Mouse (Mus musculus) erythroblast, embryonic 14.5 days (primary cell): ENCODE measurements around the gene Zbtb25. TPM values are rescaled to one million over a fixed set of nuclear protein-coding genes. Genes with fewer than 3 reads are reported as not detected.

ENCODE experiments used
- H3K27me3 ChIP-seq: 2 replicates; pipeline ENCODE4 v1.6.1; 2012; ENCODE audit warnings: inconsistent platforms; ENCODE audit not compliant: control insufficient read depth
- H3K36me3 ChIP-seq: 2 replicates; pipeline ENCODE4 v1.6.1; 2012; ENCODE audit warnings: mild to moderate bottlenecking, inconsistent platforms; ENCODE audit not compliant: control insufficient read depth
- H3K4me1 ChIP-seq: 2 replicates; pipeline ENCODE4 v1.6.1; 2012; ENCODE audit warnings: inconsistent platforms; ENCODE audit not compliant: control insufficient read depth
- H3K4me3 ChIP-seq: replicated peaks from 2 replicates; pipeline ENCODE3; 2012; ENCODE audit warnings: moderate library complexity, mild to moderate bottlenecking, inconsistent platforms
- H3K9me3 ChIP-seq: 2 replicates; pipeline ENCODE4 v1.6.1; 2012; ENCODE audit warnings: low read length, inconsistent platforms, mixed read lengths; ENCODE audit not compliant: control insufficient read depth
- GATA1 ChIP-seq: IDR thresholded peaks from 2 replicates; pipeline ENCODE4 v1.6.1; 2012; ENCODE audit warnings: low read length, inconsistent platforms, mixed read lengths
- TAL1 ChIP-seq: IDR thresholded peaks from 3 replicates; pipeline ENCODE4 v1.6.1; 2012; ENCODE audit warnings: low read length, inconsistent platforms, mixed read lengths
- polyA plus RNA-seq: library from polyadenylated mRNA; stranded (reverse); fragments of >175 nt; gene quantifications from 2 replicates; pipeline ENCODE4 v1.2.3, GENCODE M21; 2012

Gene Zbtb25
- polyA plus RNA-seq, 1 experiment, result 0.59 TPM

DNA sequence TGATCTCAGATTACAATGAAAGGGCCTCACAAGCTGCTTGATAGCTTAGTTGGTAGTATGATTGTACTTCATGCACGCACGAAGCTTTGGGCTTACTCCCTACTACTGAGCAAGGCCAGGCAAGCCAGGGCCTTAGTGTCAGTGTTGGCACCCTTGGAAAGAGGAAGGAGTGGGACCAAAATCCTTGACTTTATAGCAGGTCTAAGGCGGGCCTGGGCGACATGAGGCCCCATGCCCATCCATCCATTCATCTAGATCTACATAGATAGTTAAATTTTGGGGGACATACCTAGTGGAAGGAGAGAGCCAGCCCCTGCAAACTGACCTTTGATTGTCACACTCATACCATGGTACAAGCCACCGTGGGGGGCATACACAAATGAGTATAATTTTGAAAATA, 61.0 kb downstream of the Zbtb25 start:
- no peaks in the 10 kb centered on the region for H3K4me1 ChIP-seq
- H3K9me3 ChIP-seq, result no peaks in the 10 kb centered on the region
- no peak overlapping the region for H3K4me3 ChIP-seq
- TF ChIP-seq TAL1 (no peak), GATA1 (no peak)
- H3K27me3 ChIP-seq, result no peaks in the 10 kb centered on the region
- H3K36me3 ChIP-seq, result peaks cover 89% of the 10 kb centered on the region

DNA sequence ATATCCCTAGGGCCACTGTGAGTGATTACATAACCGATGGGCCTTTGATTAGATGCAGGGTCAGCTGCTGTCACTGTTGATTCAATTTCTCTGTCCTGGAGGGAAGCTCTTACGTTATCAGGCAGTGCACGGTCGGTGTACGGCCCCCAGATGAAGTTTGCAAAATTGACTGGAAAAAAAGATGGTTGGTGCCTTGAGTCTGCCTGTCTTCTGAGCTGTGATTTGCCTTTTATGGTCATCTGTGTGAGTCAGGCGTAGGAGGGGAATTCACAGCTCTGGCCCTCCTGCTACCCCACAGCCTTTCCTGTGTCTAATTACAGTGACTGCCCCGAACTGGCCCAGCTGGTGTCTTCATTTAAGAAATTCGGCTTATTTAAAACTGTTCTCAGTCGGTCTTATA, 61.4 kb downstream of the Zbtb25 start:
- Histone ChIP-seq H3K4me1 (no peaks in the 10 kb centered on the region), H3K9me3 (no peaks in the 10 kb centered on the region), H3K4me3 (no peak overlapping the region), H3K27me3 (no peaks in the 10 kb centered on the region), H3K36me3 (peaks cover 89% of the 10 kb centered on the region)
- TF ChIP-seq TAL1, result no peak
- no peak for TF ChIP-seq GATA1

DNA sequence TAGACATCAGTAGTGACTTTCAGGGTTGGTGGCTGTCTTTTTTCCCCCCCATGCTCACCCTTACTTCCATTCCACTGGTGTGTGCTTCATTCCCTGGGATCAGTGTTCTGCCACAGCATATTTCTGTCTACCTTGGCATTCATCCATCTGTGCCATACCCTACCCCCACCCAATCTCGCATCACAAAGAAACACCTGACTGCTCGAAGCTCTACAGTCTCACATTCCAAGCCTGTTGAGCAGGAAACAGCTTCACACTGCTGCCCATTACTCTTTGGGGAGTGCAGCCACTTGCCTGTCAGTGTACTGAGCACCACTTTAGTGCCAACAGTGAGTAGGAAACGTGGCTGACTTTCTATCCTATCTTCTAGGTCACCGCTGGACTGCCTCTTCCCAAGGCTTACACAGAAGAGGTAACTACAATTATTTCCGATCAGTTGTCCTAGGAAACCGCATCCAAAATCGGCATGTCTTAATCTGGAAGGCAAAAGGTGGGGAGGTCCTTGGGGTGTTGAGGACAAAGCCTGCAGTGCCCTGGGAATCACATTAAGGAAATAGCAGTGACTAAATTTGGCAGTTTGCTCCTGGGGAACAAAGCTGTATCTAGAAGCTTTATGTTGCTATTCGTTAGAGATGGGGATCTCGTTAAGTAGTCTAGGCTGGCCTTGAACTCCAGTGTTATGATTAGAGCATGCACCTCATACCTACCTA, 62.4 kb downstream of the Zbtb25 start:
- no peaks in the 10 kb centered on the region for H3K4me1 ChIP-seq
- no peak overlapping the region for H3K4me3 ChIP-seq
- H3K9me3 ChIP-seq, result no peaks in the 10 kb centered on the region
- H3K27me3 ChIP-seq, result no peaks in the 10 kb centered on the region
- TF ChIP-seq TAL1, result no peak
- peaks cover 90% of the 10 kb centered on the region for H3K36me3 ChIP-seq

DNA sequence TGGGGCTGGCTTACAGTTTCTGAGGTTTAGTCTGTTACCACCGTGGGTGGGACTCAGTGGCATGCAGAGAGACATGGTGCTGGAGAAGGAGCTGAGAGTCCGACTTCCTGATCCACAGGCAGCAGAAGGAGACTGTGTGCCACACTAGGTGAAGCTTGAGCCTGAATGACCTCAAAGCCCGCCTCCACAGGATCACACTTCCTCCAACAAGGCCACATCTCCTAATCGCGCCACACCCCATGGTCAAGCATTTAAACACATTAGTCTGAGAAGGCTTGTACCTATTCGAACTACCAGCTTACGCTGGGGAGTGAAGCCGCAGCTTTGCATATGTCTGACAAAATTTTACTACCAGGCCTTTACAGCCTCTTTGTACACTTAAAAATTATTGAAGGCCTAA, 64.3 kb downstream of the Zbtb25 start:
- Histone ChIP-seq H3K4me1 (no peaks in the 10 kb centered on the region), H3K27me3 (no peaks in the 10 kb centered on the region), H3K4me3 (no peak overlapping the region), H3K9me3 (no peaks in the 10 kb centered on the region), H3K36me3 (peaks cover 90% of the 10 kb centered on the region)
- TF ChIP-seq TAL1 (no peak), GATA1 (no peak)

DNA sequence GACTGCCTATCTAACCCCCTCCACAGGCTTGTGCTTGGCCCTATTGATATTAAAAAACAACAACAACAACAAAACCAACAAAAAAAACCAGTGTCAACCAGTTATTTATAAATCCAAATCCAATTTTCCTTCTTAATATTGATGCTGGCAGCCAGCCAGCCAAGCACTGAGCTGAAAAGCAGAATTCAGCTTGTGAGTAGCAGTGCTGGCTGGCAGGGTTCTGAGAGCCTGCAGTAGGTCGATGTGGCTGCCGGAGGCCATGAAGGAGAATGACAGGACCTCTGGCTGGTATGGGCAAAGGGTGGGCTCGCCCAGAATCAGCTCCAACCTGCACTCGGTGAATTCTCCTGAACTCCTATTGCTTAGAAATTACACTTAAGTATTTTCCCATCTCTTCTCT, 65.2 kb downstream of the Zbtb25 start:
- Histone ChIP-seq H3K4me3 (no peak overlapping the region), H3K36me3 (peaks cover 92% of the 10 kb centered on the region), H3K4me1 (no peaks in the 10 kb centered on the region), H3K27me3 (no peaks in the 10 kb centered on the region), H3K9me3 (no peaks in the 10 kb centered on the region)
- no peak for TF ChIP-seq GATA1
- TF ChIP-seq TAL1, result no peak

DNA sequence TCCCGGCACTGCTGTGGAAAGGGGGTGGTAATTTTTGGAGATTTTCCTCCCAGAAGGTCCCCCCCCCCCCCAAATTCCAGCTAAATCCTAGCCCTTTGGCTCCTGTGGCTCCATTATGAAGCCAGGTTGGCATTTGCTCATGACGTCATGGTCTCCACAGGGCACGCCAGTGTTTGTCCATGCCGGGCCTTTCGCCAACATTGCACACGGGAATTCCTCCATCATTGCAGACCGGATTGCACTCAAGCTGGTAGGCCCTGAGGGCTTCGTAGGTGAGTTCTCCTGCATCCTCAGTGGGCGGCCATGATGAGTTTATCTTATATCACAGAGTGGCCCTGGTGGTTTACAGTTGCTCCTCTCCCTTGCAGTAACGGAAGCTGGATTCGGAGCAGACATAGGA, 65.9 kb downstream of the Zbtb25 start:
- H3K36me3 ChIP-seq, result peaks cover 93% of the 10 kb centered on the region
- no peak overlapping the region for H3K4me3 ChIP-seq

DNA sequence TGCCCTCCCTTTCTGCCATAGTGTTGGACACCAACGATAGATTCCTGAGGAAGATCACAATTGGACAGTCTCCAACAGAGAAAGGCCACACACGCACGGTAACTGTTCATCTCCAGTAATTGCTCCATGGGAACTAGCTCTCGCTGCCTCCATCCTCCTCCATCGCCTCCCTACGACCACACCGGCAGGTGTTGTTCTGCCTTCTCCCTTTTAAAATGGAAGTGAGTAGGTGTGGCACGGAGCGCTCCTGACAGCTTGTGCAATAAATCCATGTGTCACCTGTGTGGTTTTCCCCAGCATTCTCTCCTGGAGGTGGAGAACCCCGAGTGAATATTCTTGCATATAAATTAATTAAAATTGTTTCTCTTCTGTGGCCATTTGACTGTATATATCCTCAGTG, 69.0 kb downstream of the Zbtb25 start:
- Histone ChIP-seq H3K4me1 (no peaks in the 10 kb centered on the region), H3K9me3 (no peaks in the 10 kb centered on the region), H3K4me3 (no peak overlapping the region), H3K27me3 (no peaks in the 10 kb centered on the region), H3K36me3 (peaks cover 93% of the 10 kb centered on the region)
- TF ChIP-seq GATA1 (no peak), TAL1 (no peak)

More for the DNA sequence above, 65.9 kb downstream of the Zbtb25 start:
- Histone ChIP-seq H3K9me3 (no peaks in the 10 kb centered on the region), H3K27me3 (no peaks in the 10 kb centered on the region), H3K4me1 (no peaks in the 10 kb centered on the region)
- no peak for TF ChIP-seq TAL1
- TF ChIP-seq GATA1, result no peak

DNA sequence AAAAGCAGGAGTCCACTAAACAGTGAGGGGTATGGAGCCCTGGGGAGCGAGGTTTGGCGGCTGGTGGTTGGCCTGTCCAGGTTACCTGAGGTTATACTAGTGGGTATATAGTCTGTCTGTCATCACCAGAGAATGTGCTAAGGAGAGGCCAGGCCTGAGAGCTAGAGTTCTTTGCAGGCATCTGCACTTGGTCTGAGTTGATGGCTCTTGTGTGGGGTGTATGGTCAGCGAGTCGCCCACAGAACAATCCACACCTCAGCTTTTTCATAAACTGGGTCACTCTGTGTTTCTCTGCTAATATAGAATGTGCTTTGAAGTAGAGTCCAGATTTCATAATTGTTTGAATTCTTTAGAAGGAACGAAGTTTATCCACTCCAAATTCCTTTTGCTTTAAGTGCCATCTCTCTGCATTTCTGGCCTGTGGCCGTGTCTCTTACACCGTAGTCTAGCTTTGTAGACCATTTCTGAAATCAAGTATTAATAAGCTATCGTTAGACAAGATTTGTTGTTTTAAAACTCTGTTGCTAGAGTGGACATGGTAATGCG, 70.0 kb downstream of the Zbtb25 start:
- peaks cover 95% of the 10 kb centered on the region for H3K36me3 ChIP-seq
- no peaks in the 10 kb centered on the region for H3K9me3 ChIP-seq
- no peaks in the 10 kb centered on the region for H3K4me1 ChIP-seq
- H3K27me3 ChIP-seq, result no peaks in the 10 kb centered on the region
- no peak overlapping the region for H3K4me3 ChIP-seq
- TF ChIP-seq TAL1 (no peak), GATA1 (no peak)

DNA sequence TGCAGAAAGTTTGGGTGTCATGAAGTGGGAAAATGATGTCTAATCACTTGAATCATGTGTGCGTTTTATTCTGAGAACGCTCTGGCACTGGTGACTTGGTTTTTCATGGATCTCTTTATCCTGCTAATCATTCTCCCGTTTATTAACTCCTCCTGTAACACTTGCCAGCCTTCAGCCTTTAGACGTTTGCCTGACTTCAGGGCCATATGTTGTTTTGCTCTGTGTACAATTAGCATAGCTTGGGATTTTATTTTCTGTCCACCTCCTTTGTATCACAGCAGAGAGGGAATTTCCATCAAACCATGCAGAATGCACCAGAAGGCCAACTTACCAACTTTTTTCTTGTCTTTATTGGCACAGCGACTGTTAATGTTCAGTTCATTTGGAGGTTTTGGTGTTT, 71.6 kb downstream of the Zbtb25 start:
- Histone ChIP-seq H3K27me3 (no peaks in the 10 kb centered on the region), H3K4me3 (no peak overlapping the region), H3K36me3 (peaks cover 95% of the 10 kb centered on the region), H3K4me1 (no peaks in the 10 kb centered on the region), H3K9me3 (no peaks in the 10 kb centered on the region)
- no peak for TF ChIP-seq GATA1
- TF ChIP-seq TAL1, result no peak

Other genes with a start within 250 kb of the Zbtb25 start
- gene Esr2, start 192.3 kb downstream of the Zbtb25 start, polyA plus RNA-seq, result not detected in 2 replicates
- not detected in 2 replicates for gene Tex21, start 122.9 kb downstream of the Zbtb25 start, polyA plus RNA-seq
- gene Mthfd1, start 114.3 kb downstream of the Zbtb25 start, polyA plus RNA-seq, result 5.1 and 6.5 TPM in 2 replicates
- gene Akap5, start 44.7 kb downstream of the Zbtb25 start, polyA plus RNA-seq, result 0.01 TPM in 2 replicates
- gene Zbtb1, start 664 bp upstream of the Zbtb25 start, polyA plus RNA-seq, result 0.10 and 0.14 TPM in 2 replicates
- 0.20 and 0.27 TPM in 2 replicates for gene Hspa2, start 34.6 kb upstream of the Zbtb25 start, polyA plus RNA-seq
- not detected in 2 replicates for gene Ppp1r36, start 47.9 kb upstream of the Zbtb25 start, polyA plus RNA-seq
- gene Plekhg3, start 161.3 kb upstream of the Zbtb25 start, polyA plus RNA-seq, result 0.02 and 0.05 TPM in 2 replicates